Mouse (Mus musculus): ENCODE data around the gene Sema6b. TPM values are rescaled to one million over a fixed set of nuclear protein-coding genes. Genes with fewer than 3 reads are reported as not detected.

Sema6b gene
- 2.5 and 2.6 TPM in 2 replicates for polyA plus RNA-seq (2015; fragmentation: Nextera tagmentation; extraction: Ambion mirVana)

- peak; percentile 3; the same call in 1 of the 2 replicates for ATAC-seq (ENCODE audit: low FRiP score, low read depth)
- Histone ChIP-seq H3K4me3 (peak within 1 kb of the TSS; percentile 75), H3K36me3 (no peaks in the 10 kb centered on the region), H3K27ac (no peak within 1 kb of the TSS), H3K4me1 (peaks cover 29% of the 10 kb centered on the region), H3K9ac (peak within 1 kb of the TSS; percentile 72), H3K27me3 (peaks cover 93% of the 10 kb centered on the region), H3K4me2 (replicated peaks) (peak within 1 kb of the TSS; percentile 98), H3K9me3 (no peaks in the 10 kb centered on the region)
- 1% methylated on average over 79 of the region's 79 CpGs for WGBS
These were observed at the start of gene Sema6b for GRCm38 (mm10) chr17:56139858-56140595. Gene Sema6b, minus strand, starts transcription at chr17:56140343.

GRCm38 (mm10) chr17:56185281-56186141 lies 45.4 kb upstream of the Sema6b start:
- peak overlapping the region; percentile 95 for H3K4me2 ChIP-seq (replicated peaks)
- peak; percentile 33; the same call in 1 of the 2 replicates for ATAC-seq (ENCODE audit: low FRiP score, low read depth)
- WGBS: 44% methylated on average over 11 of the region's 11 CpGs
- no peaks in the 10 kb centered on the region for H3K9me3 ChIP-seq
- H3K27ac ChIP-seq: peak overlapping the region; percentile 70
- H3K4me3 ChIP-seq: no peak overlapping the region
- H3K27me3 ChIP-seq: no peaks in the 10 kb centered on the region
- H3K36me3 ChIP-seq: peaks cover 58% of the 10 kb centered on the region
- H3K4me1 ChIP-seq: peaks cover 25% of the 10 kb centered on the region
- H3K9ac ChIP-seq: peak overlapping the region; percentile 51

GRCm38 (mm10) chr17:56183658-56184103 lies 43.5 kb upstream of the Sema6b start, which contains the start of gene Mydgf:
Gene Mydgf, minus strand, starts transcription at chr17:56183920.
- no peaks in the 10 kb centered on the region for H3K9me3 ChIP-seq
- WGBS: under 1% methylated on average over 47 of the region's 47 CpGs
- H3K27ac ChIP-seq: peak within 1 kb of the TSS; percentile 58
- ATAC-seq (ENCODE audit: low FRiP score, low read depth): peak; percentile 92
- H3K9ac ChIP-seq: peak within 1 kb of the TSS; percentile 81
- H3K4me1 ChIP-seq: peaks cover 25% of the 10 kb centered on the region
- H3K27me3 ChIP-seq: no peaks in the 10 kb centered on the region
- H3K4me3 ChIP-seq: peak within 1 kb of the TSS; percentile 79
- H3K36me3 ChIP-seq: peaks cover 58% of the 10 kb centered on the region
- H3K4me2 ChIP-seq (replicated peaks): peak within 1 kb of the TSS; percentile 95

DNA sequence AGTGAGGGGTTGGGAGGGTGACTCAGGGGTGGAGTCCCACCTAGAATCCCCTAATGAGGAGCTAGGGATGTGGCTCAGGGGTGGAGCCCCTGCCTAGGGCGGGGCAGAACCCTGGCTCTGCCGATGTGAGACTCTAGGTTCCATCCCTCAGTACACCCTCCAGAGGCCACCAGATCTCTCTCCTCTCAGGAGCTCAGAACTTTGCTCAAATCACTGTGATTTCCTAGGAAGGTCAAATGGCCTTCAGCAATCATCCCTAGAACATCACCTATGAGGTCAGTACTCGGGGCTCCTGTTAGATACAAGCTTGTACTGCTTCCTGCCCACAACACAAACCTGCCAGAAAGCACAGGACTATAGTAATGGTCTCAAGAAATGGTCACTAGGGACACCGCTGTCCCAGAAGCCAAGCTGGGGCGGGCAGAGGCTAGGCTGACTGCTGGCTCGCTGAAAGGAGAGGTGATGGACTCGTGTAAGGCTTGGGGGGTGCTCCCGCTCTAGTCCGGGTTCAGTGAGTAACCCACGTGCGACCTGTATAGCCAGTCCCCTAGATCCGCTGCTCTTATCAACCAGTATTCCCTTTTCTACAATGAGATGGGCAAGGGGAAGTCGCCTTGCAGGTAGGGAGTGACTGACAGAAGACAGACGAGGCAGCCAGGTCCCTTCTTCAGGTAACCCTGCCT lies 43.0 kb upstream of the Sema6b start:
- H3K36me3 ChIP-seq: peaks cover 58% of the 10 kb centered on the region
- 2% methylated on average over 14 of the region's 14 CpGs for WGBS
- no peaks in the 10 kb centered on the region for H3K9me3 ChIP-seq
- H3K4me2 ChIP-seq (replicated peaks): peak overlapping the region; percentile 95
- peak overlapping the region; percentile 58 for H3K27ac ChIP-seq
- ATAC-seq (ENCODE audit: low FRiP score, low read depth): peak; percentile 30
- peak overlapping the region; percentile 79 for H3K4me3 ChIP-seq
- peaks cover 25% of the 10 kb centered on the region for H3K4me1 ChIP-seq
- H3K27me3 ChIP-seq: no peaks in the 10 kb centered on the region
- H3K9ac ChIP-seq: peak overlapping the region; percentile 81

DNA sequence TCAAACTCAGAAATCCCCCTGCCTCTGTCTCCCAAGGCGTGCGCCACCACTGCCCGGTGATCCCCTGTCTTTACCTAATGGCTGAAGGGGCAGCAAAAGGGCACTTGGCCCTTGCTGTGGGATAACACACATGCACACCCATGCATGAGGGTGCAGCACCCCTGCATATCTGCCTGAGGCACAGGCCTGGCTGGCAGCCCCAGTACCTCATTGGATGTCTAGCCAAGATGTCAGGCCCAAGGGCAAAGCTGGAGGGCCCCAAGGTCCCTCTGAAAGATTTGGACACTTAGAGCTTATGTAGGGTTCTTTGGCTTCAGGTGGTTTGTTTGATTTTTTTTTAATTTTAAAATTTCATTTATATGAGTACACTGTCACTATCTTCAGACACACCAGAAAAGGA lies 35.3 kb upstream of the Sema6b start:
- Histone ChIP-seq H3K4me3 (no peak overlapping the region), H3K27ac (no peak overlapping the region), H3K36me3 (peaks cover 74% of the 10 kb centered on the region), H3K4me1 (no peaks in the 10 kb centered on the region), H3K27me3 (no peaks in the 10 kb centered on the region), H3K9ac (no peak overlapping the region), H3K4me2 (replicated peaks) (no peak overlapping the region), H3K9me3 (no peaks in the 10 kb centered on the region)
- no peak for ATAC-seq (ENCODE audit: low FRiP score, low read depth)
- 98% methylated on average over 3 of the region's 3 CpGs for WGBS

GRCm38 (mm10) chr17:56173401-56174046 lies 33.4 kb upstream of the Sema6b start:
- no peak for ATAC-seq (ENCODE audit: low FRiP score, low read depth)
- Histone ChIP-seq H3K4me2 (replicated peaks) (no peak overlapping the region), H3K9me3 (no peaks in the 10 kb centered on the region), H3K4me3 (no peak overlapping the region), H3K4me1 (no peaks in the 10 kb centered on the region), H3K27ac (no peak overlapping the region), H3K9ac (no peak overlapping the region), H3K36me3 (peaks cover 56% of the 10 kb centered on the region), H3K27me3 (no peaks in the 10 kb centered on the region)
- 54% methylated on average over 10 of the region's 10 CpGs for WGBS

- no peak overlapping the region for H3K4me2 ChIP-seq (replicated peaks)
- no peak for ATAC-seq (ENCODE audit: low FRiP score, low read depth)
- peak overlapping the region; percentile 31; the same call in 1 of the 2 replicates for H3K9ac ChIP-seq
- H3K27me3 ChIP-seq: no peaks in the 10 kb centered on the region
- no peaks in the 10 kb centered on the region for H3K9me3 ChIP-seq
- H3K27ac ChIP-seq: no peak overlapping the region
- WGBS: 93% methylated on average over 17 of the region's 17 CpGs
- peaks cover 39% of the 10 kb centered on the region for H3K36me3 ChIP-seq
- H3K4me1 ChIP-seq: no peaks in the 10 kb centered on the region
- no peak overlapping the region for H3K4me3 ChIP-seq
These were observed 31.7 kb upstream of the Sema6b start for GRCm38 (mm10) chr17:56171881-56172280.

GRCm38 (mm10) chr17:56171456-56171855 lies 31.3 kb upstream of the Sema6b start:
- Histone ChIP-seq H3K9me3 (no peaks in the 10 kb centered on the region), H3K4me2 (replicated peaks) (no peak overlapping the region), H3K4me3 (no peak overlapping the region), H3K27ac (no peak overlapping the region), H3K27me3 (no peaks in the 10 kb centered on the region), H3K36me3 (peaks cover 35% of the 10 kb centered on the region), H3K4me1 (no peaks in the 10 kb centered on the region), H3K9ac (peak overlapping the region; percentile 31; the same call in 1 of the 2 replicates)
- WGBS: 84% methylated on average over 9 of the region's 9 CpGs
- ATAC-seq (ENCODE audit: low FRiP score, low read depth): no peak

DNA sequence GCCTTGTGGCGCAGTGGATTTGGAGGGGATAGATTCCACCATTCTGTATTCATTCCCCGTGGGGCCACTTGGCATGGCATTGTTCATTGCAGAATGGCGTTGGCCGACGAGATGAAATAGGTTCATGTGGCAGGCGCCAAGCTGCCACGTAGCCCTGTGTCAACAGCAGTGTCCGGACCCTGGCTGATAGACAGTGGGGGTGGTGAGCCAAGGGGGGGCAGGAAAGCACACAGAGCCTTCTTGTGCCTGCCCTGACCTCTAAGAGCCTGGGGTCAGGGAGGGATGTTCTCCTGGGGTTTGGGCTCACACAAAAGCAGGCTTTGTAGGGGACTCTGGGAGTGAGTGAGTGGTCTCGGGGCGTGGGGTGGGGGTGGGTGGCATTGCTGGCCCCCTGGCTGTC lies 30.5 kb upstream of the Sema6b start:
- H3K4me2 ChIP-seq (replicated peaks): no peak overlapping the region
- no peak for ATAC-seq (ENCODE audit: low FRiP score, low read depth)
- no peak overlapping the region for H3K27ac ChIP-seq
- no peak overlapping the region for H3K9ac ChIP-seq
- no peaks in the 10 kb centered on the region for H3K4me1 ChIP-seq
- H3K27me3 ChIP-seq: no peaks in the 10 kb centered on the region
- H3K36me3 ChIP-seq: peaks cover 27% of the 10 kb centered on the region
- 81% methylated on average over 10 of the region's 10 CpGs for WGBS
- H3K4me3 ChIP-seq: no peak overlapping the region
- no peaks in the 10 kb centered on the region for H3K9me3 ChIP-seq

GRCm38 (mm10) chr17:56169830-56170229 lies 29.7 kb upstream of the Sema6b start:
- peaks cover 19% of the 10 kb centered on the region for H3K36me3 ChIP-seq
- no peaks in the 10 kb centered on the region for H3K27me3 ChIP-seq
- H3K9ac ChIP-seq: no peak overlapping the region
- H3K9me3 ChIP-seq: no peaks in the 10 kb centered on the region
- no peak overlapping the region for H3K4me3 ChIP-seq
- WGBS: 63% methylated on average over 6 of the region's 6 CpGs
- H3K27ac ChIP-seq: no peak overlapping the region
- H3K4me2 ChIP-seq (replicated peaks): no peak overlapping the region
- ATAC-seq (ENCODE audit: low FRiP score, low read depth): no peak
- H3K4me1 ChIP-seq: no peaks in the 10 kb centered on the region

- Histone ChIP-seq H3K4me3 (no peak overlapping the region), H3K4me2 (replicated peaks) (no peak overlapping the region), H3K27ac (no peak overlapping the region), H3K4me1 (peaks cover 21% of the 10 kb centered on the region), H3K9ac (no peak overlapping the region), H3K36me3 (no peaks in the 10 kb centered on the region), H3K9me3 (no peaks in the 10 kb centered on the region), H3K27me3 (peaks cover 8% of the 10 kb centered on the region)
- no peak for ATAC-seq (ENCODE audit: low FRiP score, low read depth)
- WGBS: 62% methylated on average over 11 of the region's 11 CpGs
These were observed 25.5 kb upstream of the Sema6b start for GRCm38 (mm10) chr17:56165671-56166070.

Data from limb, embryonic 13.5 days (tissue).